Comparison of ENCODE assay signal across 21 mouse cellular contexts in genomic region chr13:56894543-56894942, GRCm38 (mm10). TPM values are rescaled to one million over a fixed set of nuclear protein-coding genes. Genes with fewer than 3 reads are reported as not detected.
DNase-seq lines count a peak whose midpoint lies in the region; ATAC-seq and TF ChIP-seq lines count a peak whose summit lies in the region.
"Had no signal": no experiment of that assay in that cellular context is flagged by ENCODE, and none has a peak within 500 bp of the region (broad histone marks: within the 10 kb centered on the region; RNA-seq: fewer than 3 reads in every experiment).

No protein-coding gene starts in this region.

- H3K4me2 ChIP-seq in midbrain, embryonic 15.5 days: peak overlapping the region; percentile 48
- H3K4me2 ChIP-seq: liver, embryonic 11.5 days; lung, embryonic 14.5 days had no signal

- H3K9ac ChIP-seq in midbrain, embryonic 15.5 days: no peak overlapping the region
- H3K9ac ChIP-seq: lung, embryonic 14.5 days had no signal

- no peaks in the 10 kb centered on the region for H3K36me3 ChIP-seq in midbrain, embryonic 15.5 days (replicated peaks)
- H3K36me3 ChIP-seq: G1E; limb, embryonic 10.5 days had no signal

- peaks cover 7% of the 10 kb centered on the region; the same call in 1 of the 2 replicates for H3K4me1 ChIP-seq in midbrain, embryonic 15.5 days

- TF ChIP-seq CTCF in left cerebral cortex, adult 2 months (IDR thresholded peaks at IDR 0.05): peak; percentile 45

- H3K4me3 ChIP-seq in left cerebral cortex, adult 2 months: no peak overlapping the region
- peak overlapping the region; percentile 38 for H3K4me3 ChIP-seq in midbrain, embryonic 15.5 days
- H3K4me3 ChIP-seq: heart, adult 2 months; limb, embryonic 10.5 days had no signal

- intact Hi-C loops in left cerebral cortex, adult 2 months (cut with DNase I): loop anchor here (5.0 kb wide), 1 partner anchor 87 kb away; no protein-coding TSS in a partner anchor

- peak; percentile 6 to 7 for DNase-seq in cerebellum, adult 18-20 months
- no peak for DNase-seq in cerebellum, adult 9-10 months
- DNase-seq in heart, adult 11 months: peak; percentile 17
- DNase-seq in heart, adult 9 months (ENCODE audit: low spot score in 2 of 2): no peak
- no peak for DNase-seq in left cerebral cortex, adult 2 months (ENCODE audit: extremely low spot score in 1 of 2, low spot score in 2 of 2)
- DNase-seq in left cerebral cortex, adult 11 months (ENCODE audit: low spot score): no peak
- DNase-seq in urinary bladder, adult 18-20 months (ENCODE audit: low spot score in 2 of 2): no peak
- DNase-seq: gastrocnemius, postnatal 10 days; heart, adult 2 months; kidney, adult 18-20 months; kidney, postnatal 10 days; lung, embryonic 14.5 days; spleen, adult 18-20 months; thymus, adult 18-20 months had no signal

- ATAC-seq in midbrain, embryonic 15.5 days (replicated peaks): no peak
- ATAC-seq: CD4-positive, CD25-positive, alpha-beta regulatory T cell, adult 4 months had no signal

- H3K27ac ChIP-seq in left cerebral cortex, adult 2 months: no peak overlapping the region
- no peak overlapping the region for H3K27ac ChIP-seq in midbrain, embryonic 15.5 days
- H3K27ac ChIP-seq: heart, adult 2 months; limb, embryonic 10.5 days had no signal

- WGBS in midbrain, embryonic 15.5 days: 76% methylated on average over 5 of the region's 5 CpGs

- H3K9me3 ChIP-seq in midbrain, embryonic 15.5 days: no peaks in the 10 kb centered on the region
- H3K9me3 ChIP-seq: limb, embryonic 10.5 days had no signal

- H3K27me3 ChIP-seq in midbrain, embryonic 15.5 days (replicated peaks): no peaks in the 10 kb centered on the region

RNA-seq across cellular contexts. Expression of gene Trpc7, which starts 1.2 kb away (rescaled TPM):
- 1 to 10 TPM; 1.9 to 2.8 TPM for total RNA-seq in left cerebral cortex, adult 2 months (2021)
- 5.0 and 5.9 TPM in 2 replicates for polyA plus RNA-seq in midbrain, embryonic 15.5 days (2015; fragmentation: Nextera tagmentation; extraction: Ambion mirVana)
- total RNA-seq: gastrocnemius, postnatal 10 days; heart, adult 2 months had no signal
- polyA plus RNA-seq: CD4-positive, CD25-positive, alpha-beta regulatory T cell, adult 4 months; G1E; heart, adult 2 months; limb, embryonic 10.5 days; liver, embryonic 11.5 days; lung, embryonic 14.5 days; stomach, embryonic 14.5 days; urinary bladder, adult 2 months had no signal

Comparison
In these comparisons a context has a peak if more than half of its experiments do, and no peak if none do; other contexts are left out.
1. DNase-seq: peak in cerebellum, adult 18-20 months (2 of 2) and heart, adult 11 months (single experiment); none in cerebellum, adult 9-10 months (single experiment), heart, adult 9 months (0 of 2), left cerebral cortex, adult 2 months (0 of 2), left cerebral cortex, adult 11 months (single experiment) and urinary bladder, adult 18-20 months (0 of 2).